Mouse (Mus musculus): Measurements from ENCODE around the gene Tff3. TPM values are rescaled to one million over a fixed set of nuclear protein-coding genes. Genes with fewer than 3 reads are reported as not detected.

Gene Tff3
- polyA plus RNA-seq (2015; fragmentation: Nextera tagmentation; extraction: Ambion mirVana): 18.3 and 43.0 TPM in 2 replicates

DNA sequence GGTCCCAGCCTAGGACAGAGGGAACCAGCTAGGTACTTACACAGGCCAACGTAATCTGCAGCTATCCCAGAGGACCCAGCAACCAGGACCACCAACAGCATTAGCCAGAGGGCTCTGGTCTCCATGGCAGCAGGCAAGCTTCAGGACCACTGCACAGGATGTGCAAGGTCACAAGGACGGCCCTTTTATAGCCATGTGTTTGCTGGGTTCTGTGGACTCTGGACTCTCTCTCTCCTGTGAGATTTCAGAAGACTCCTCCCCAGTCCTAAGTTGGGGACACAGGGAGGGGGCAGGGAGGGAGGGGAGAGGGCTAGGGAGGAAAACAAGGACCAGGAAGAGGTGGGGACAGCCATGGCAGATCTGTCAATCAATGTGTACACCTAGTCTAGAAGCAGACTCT is at the start of gene Tff3:
TSS of gene Tff3 (minus strand) at position 195 of the 400 bp plus-strand sequence.

DNA sequence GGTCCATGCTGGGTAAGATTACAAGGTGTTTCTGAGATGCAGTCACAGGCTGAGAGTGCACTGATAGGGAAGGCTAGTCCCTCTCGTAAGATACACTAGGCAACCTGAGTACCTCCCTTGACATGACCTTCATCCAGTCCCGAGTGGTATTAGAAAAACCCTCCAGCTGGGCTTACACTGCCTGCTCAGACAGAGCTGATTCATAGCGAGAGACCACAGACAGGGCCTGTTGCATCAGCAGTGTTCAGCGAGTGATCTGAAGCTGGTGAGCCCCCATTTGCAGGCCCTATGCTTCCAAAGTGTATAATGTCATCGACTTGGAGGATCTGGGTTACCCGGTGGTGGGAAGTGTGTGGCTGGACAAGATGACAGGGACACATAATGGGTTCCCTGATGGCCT is 35.7 kb upstream of the Tff3 start, which contains the start of gene Tff1:
TSS of gene Tff1 (minus strand) at position 151 of the 400 bp plus-strand sequence.

DNA sequence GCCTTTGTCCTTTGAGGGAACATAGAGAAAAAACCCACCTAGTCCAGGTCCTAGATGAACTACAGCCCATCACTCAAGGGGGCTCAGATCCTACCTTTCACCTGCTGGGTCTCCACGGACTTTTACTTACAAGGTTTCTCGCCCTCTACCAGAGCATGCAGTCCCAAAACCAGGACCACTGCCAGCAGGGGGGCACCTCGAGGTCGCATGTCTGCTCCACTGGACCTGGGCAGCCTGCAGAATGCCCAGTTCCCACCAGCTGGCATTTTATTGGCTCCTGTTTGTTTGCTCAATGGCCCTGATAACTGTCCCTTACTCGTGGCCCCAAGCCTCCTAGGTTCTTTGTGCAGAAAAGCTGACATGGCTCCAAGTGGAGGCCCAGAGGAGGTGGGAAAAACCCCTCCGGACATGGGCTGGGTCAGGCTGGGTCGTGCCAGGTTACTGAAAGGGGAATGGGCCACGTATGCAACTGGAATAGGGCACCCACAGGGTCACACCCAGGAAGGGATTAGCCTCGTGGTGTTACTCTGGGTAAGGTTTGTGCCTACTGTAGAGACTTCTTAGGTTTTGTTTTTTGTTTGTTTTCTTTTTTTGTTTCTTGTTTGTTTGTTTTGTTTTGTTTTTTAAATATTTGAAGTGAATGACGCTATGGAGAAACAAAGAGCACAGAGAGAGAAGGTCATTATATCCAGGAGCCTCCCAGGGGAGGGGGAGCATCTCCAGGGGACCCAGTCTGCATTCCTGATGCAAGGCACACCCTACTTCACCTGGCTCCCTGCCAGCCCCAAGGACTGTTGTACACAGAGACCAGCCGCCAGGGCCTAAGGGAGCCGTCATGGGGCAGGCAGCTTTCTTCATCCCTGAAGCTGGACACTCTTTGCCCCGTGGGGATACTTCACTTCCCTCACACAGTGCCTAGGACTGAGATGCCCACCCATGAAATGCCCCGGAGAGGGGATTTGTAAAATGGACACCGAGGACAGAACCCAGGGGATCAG is 14.9 kb upstream of the Tff3 start, which contains the start of gene Tff2:
TSS of gene Tff2 (minus strand) at position 243 of the 998 bp plus-strand sequence.

Other genes starting within 250 kb of the Tff3 start
- gene Glp1r, start 227.8 kb downstream of the Tff3 start, polyA plus RNA-seq (2015; fragmentation: Nextera tagmentation; extraction: Ambion mirVana): 0.22 and 0.54 TPM in 2 replicates
- not detected in 2 replicates for gene Umodl1, start 175.0 kb downstream of the Tff3 start, polyA plus RNA-seq (2015; fragmentation: Nextera tagmentation; extraction: Ambion mirVana)
- gene Abcg1, start 72.0 kb downstream of the Tff3 start, polyA plus RNA-seq (2015; fragmentation: Nextera tagmentation; extraction: Ambion mirVana): 6.5 and 8.4 TPM in 2 replicates
- 2.1 TPM in 1 of 2 replicates, not detected in the other for gene Tff2, start 14.6 kb upstream of the Tff3 start, polyA plus RNA-seq (2015; fragmentation: Nextera tagmentation; extraction: Ambion mirVana)
- 0.79 and 19.9 TPM in 2 replicates for gene Tff1, start 35.6 kb upstream of the Tff3 start, polyA plus RNA-seq (2015; fragmentation: Nextera tagmentation; extraction: Ambion mirVana)
- not detected in 2 replicates for gene Tmprss3, start 69.3 kb upstream of the Tff3 start, polyA plus RNA-seq (2015; fragmentation: Nextera tagmentation; extraction: Ambion mirVana)
- 0.49 and 0.86 TPM in 2 replicates for gene Ubash3a, start 78.2 kb upstream of the Tff3 start, polyA plus RNA-seq (2015; fragmentation: Nextera tagmentation; extraction: Ambion mirVana)
- 2.5 TPM in 2 replicates for gene Rsph1, start 147.7 kb upstream of the Tff3 start, polyA plus RNA-seq (2015; fragmentation: Nextera tagmentation; extraction: Ambion mirVana)
- 5.3 and 10.1 TPM in 2 replicates for gene Slc37a1, start 157.1 kb upstream of the Tff3 start, polyA plus RNA-seq (2015; fragmentation: Nextera tagmentation; extraction: Ambion mirVana)